Mouse (Mus musculus) lung, embryonic 14.5 days (tissue): ENCODE results near the gene Tspear. TPM values are rescaled to one million over a fixed set of nuclear protein-coding genes. Genes with fewer than 3 reads are reported as not detected.
A peak's percentile ranks its signal among the peaks of the same experiment; 100 is the strongest.
"Not testable (repeated sequence)": the region's sequence is repeated elsewhere in the genome, so short reads cannot be mapped to it uniquely, and the experiment has no call there.

Experiments used
- ATAC-seq: fragments of 200-750 bp; cut with Nextera tagmentation; 2 replicates; pipeline ENCODE4 v1.8.0; 2017; ENCODE audit warnings: mild to moderate bottlenecking, moderate TSS enrichment, moderate library complexity; ENCODE audit not compliant: insufficient read depth
- DNase-seq: peaks from one replicate; pipeline ENCODE4 v3.0.0-alpha.2; 2015
- H3K27ac ChIP-seq: fragments of 300-500 bp; sonication (generic); 2 replicates; pipeline ENCODE4 v1.5.1; 2014; ENCODE audit warnings: low read depth, mild to moderate bottlenecking, moderate library complexity
- H3K27me3 ChIP-seq: fragments of 300-500 bp; sonication (generic); 2 replicates; pipeline ENCODE4 v1.6.1; 2014; ENCODE audit warnings: low read length, control low read depth; ENCODE audit not compliant: insufficient read depth
- H3K36me3 ChIP-seq: fragments of 300-500 bp; sonication (generic); 2 replicates; pipeline ENCODE4 v1.6.1; 2014; ENCODE audit warnings: control low read depth; ENCODE audit not compliant: insufficient read depth
- H3K4me1 ChIP-seq: fragments of 300-500 bp; sonication (generic); 2 replicates; pipeline ENCODE4 v1.6.1; 2014; ENCODE audit warnings: antibody characterized with exemption, control low read depth; ENCODE audit not compliant: insufficient read depth
- H3K4me2 ChIP-seq: fragments of 300-500 bp; sonication (generic); 2 replicates; pipeline ENCODE4 v1.6.1; 2014; ENCODE audit warnings: mild to moderate bottlenecking
- H3K4me3 ChIP-seq: fragments of 300-500 bp; sonication (generic); 2 replicates; pipeline ENCODE4 v1.5.1; 2014; ENCODE audit warnings: low read depth, low read length
- H3K9ac ChIP-seq: fragments of 300-500 bp; sonication (generic); 2 replicates; pipeline ENCODE4 v1.6.1; 2014
- H3K9me3 ChIP-seq: fragments of 300-500 bp; sonication (generic); 2 replicates; pipeline ENCODE4 v1.6.1; 2016; ENCODE audit warnings: low read depth, low read length, control low read depth
- CTCF ChIP-seq: IDR thresholded peaks from 2 replicates; pipeline ENCODE4 v1.5.1; 2016; ENCODE audit warnings: antibody characterized with exemption, low read depth
- WGBS: fragments of 180-500 bp; shearing (Covaris S2); extraction: QIAGEN DNeasy Blood & Tissue Kit; methylation state at CpG from one replicate; pipeline ENCODE4 v1.1.7; 2014; 5-methylcytosine and 5-hydroxymethylcytosine counted together
- polyA plus RNA-seq: library from polyadenylated mRNA; unstranded; fragments of >200 nt; fragmentation: Nextera tagmentation; extraction: Ambion mirVana; gene quantifications from 2 replicates; pipeline ENCODE4 v1.2.1, GENCODE M21; 2014

Tspear gene
- polyA plus RNA-seq, 1 experiment from 2014 or later: 0.11 TPM

DNA sequence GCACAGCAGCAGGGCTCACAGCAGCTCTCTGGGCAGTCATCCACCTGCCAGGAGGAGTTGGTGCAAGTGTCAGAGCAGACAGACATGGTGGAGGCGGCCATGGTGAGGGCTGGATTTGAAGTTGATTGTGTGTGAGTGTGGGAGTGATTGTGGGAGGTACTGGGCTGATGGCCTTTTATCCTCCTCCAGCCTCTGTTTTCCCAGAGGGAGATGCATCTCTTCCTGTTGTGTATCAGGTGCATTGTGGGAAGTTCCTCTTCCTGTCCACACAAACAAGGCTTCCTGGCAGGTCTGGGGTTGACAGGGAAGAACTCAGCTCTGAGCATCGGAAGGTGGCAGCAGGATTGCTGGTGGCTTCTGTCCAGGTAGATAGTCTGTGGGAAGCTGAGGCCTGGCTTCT, 108.6 kb downstream of the Tspear start, which contains the start of gene Gm9639:
Gene Gm9639, minus strand, starts transcription at position 101 of the 400 bp plus-strand sequence.
- Histone ChIP-seq H3K9ac (no peak within 1 kb of the TSS), H3K4me2 (no peak within 1 kb of the TSS), H3K9me3 (no peaks in the 10 kb centered on the region), H3K4me3 (no peak within 1 kb of the TSS), H3K4me1 (no peaks in the 10 kb centered on the region), H3K36me3 (no peaks in the 10 kb centered on the region), H3K27ac (no peak within 1 kb of the TSS), H3K27me3 (no peaks in the 10 kb centered on the region)
- no peak for TF ChIP-seq CTCF
- whole genome bisulfite sequencing: 38% methylated on average over 2 of the region's 2 CpGs
- ATAC-seq (no peak), DNase-seq (no peak)

GRCm38 (mm10) chr10:77797677-77798076, 111.3 kb downstream of the Tspear start:
- Histone ChIP-seq H3K4me2 (no peak overlapping the region), H3K9ac (no peak overlapping the region), H3K36me3 (no peaks in the 10 kb centered on the region), H3K27ac (no peak overlapping the region), H3K4me1 (no peaks in the 10 kb centered on the region), H3K9me3 (no peaks in the 10 kb centered on the region), H3K27me3 (no peaks in the 10 kb centered on the region), H3K4me3 (no peak overlapping the region)
- TF ChIP-seq CTCF: no peak
- no peak for ATAC-seq
- DNase-seq: no peak
- 5% methylated on average over 3 of the region's 3 CpGs for WGBS

GRCm38 (mm10) chr10:77798164-77798920, 112.0 kb downstream of the Tspear start:
- WGBS: 36% methylated on average over 3 of the region's 3 CpGs
- not testable (repeated sequence) for H3K27me3 ChIP-seq, ATAC-seq, H3K27ac ChIP-seq, H3K4me2 ChIP-seq, H3K9ac ChIP-seq, H3K36me3 ChIP-seq, H3K4me1 ChIP-seq, H3K9me3 ChIP-seq, H3K4me3 ChIP-seq
- DNase-seq: peak; percentile 5

DNA sequence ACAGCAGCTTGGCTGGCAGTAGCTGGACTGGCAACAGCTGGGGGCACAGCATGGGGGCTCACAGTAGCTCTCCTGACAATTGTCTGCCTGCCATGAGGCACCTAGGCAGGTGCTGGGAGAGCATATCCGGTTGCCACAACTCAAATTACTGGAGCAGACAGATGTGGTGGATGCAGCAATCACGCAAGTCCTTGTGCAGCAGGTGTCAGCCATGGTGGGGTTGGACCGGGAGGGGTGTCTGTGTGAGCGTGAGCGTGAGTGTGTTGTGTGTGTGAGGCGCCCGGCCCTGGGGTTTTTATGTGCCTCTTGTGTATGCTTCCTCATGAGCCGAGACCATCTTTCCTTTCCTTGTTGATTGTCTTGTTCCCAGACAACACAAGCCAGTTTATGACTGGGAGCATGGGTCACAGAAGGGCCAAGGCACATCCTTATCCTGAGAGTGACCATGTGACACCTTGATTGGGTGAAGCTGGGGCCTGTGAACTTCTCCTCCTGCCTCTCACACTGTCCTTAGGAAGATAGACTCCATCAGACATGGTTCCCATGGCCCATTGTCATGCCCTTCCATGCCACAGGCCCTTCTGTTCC, 112.6 kb downstream of the Tspear start, which contains the start of gene Gm19668:
Gene Gm19668, minus strand, starts transcription at position 213 of the 588 bp plus-strand sequence.
- no peak within 1 kb of the TSS for H3K4me2 ChIP-seq
- DNase-seq: no peak
- H3K4me1 ChIP-seq: no peaks in the 10 kb centered on the region
- no peak within 1 kb of the TSS for H3K9ac ChIP-seq
- H3K27me3 ChIP-seq: no peaks in the 10 kb centered on the region
- no peak within 1 kb of the TSS for H3K27ac ChIP-seq
- 53% methylated on average over 8 of the region's 8 CpGs for WGBS
- no peak within 1 kb of the TSS for H3K4me3 ChIP-seq
- no peak for TF ChIP-seq CTCF
- no peak for ATAC-seq
- H3K36me3 ChIP-seq: no peaks in the 10 kb centered on the region
- H3K9me3 ChIP-seq: no peaks in the 10 kb centered on the region

DNA sequence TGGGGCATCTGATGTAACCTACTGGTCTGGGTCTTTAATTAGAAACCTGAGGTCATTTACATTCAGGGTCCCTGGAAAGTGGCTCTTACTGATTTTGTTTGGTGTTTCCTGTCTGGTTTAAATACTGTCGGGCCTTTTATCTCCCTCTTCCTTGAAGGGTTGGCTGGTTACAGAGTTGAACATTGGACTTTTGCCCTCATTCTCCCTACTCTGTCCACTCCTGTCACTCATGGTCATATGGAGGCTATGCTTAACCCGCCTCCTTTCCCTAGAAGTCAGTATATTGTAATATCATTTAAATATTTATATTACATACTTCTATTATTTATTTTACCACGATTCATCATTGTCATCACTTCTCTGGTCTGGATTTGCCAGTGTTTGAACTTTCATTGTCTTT, 117.7 kb downstream of the Tspear start:
- no peak for TF ChIP-seq CTCF
- DNase-seq (peak; percentile 35), ATAC-seq (no peak)
- 32% methylated on average over 3 of the region's 3 CpGs for WGBS
- H3K36me3 ChIP-seq: no peaks in the 10 kb centered on the region
- H3K27ac ChIP-seq: no peak overlapping the region
- no peaks in the 10 kb centered on the region for H3K9me3 ChIP-seq
- no peak overlapping the region for H3K4me3 ChIP-seq
- H3K4me2 ChIP-seq: no peak overlapping the region
- no peaks in the 10 kb centered on the region for H3K27me3 ChIP-seq
- H3K4me1 ChIP-seq: no peaks in the 10 kb centered on the region
- no peak overlapping the region for H3K9ac ChIP-seq

- 64% methylated on average over 5 of the region's 5 CpGs for WGBS
- ATAC-seq: no peak
- no peak within 1 kb of the TSS for H3K4me2 ChIP-seq
Observed at GRCm38 (mm10) chr10:77811743-77812142, 125.4 kb downstream of the Tspear start, which contains the start of gene Gm9507. Gene Gm9507, minus strand, starts transcription at chr10:77811843.

GRCm38 (mm10) chr10:77814382-77814781, 128.0 kb downstream of the Tspear start, which contains the start of gene Gm2696:
Gene Gm2696, plus strand, starts transcription at chr10:77814682.
- WGBS: 24% methylated on average over 4 of the region's 4 CpGs
- Histone ChIP-seq H3K4me3 (no peak within 1 kb of the TSS), H3K36me3 (no peaks in the 10 kb centered on the region), H3K27me3 (no peaks in the 10 kb centered on the region), H3K9ac (no peak within 1 kb of the TSS), H3K9me3 (no peaks in the 10 kb centered on the region), H3K4me1 (no peaks in the 10 kb centered on the region), H3K4me2 (no peak within 1 kb of the TSS), H3K27ac (no peak within 1 kb of the TSS)
- ATAC-seq: no peak
- no peak for TF ChIP-seq CTCF
- no peak for DNase-seq

More at GRCm38 (mm10) chr10:77811743-77812142, 125.4 kb downstream of the Tspear start, which contains the start of gene Gm9507:
- Histone ChIP-seq H3K27ac (no peak within 1 kb of the TSS), H3K9me3 (no peaks in the 10 kb centered on the region), H3K4me1 (no peaks in the 10 kb centered on the region), H3K27me3 (no peaks in the 10 kb centered on the region), H3K36me3 (no peaks in the 10 kb centered on the region), H3K4me3 (no peak within 1 kb of the TSS), H3K9ac (no peak within 1 kb of the TSS)
- no peak for TF ChIP-seq CTCF
- DNase-seq: no peak
